Mouse (Mus musculus) heart, adult 10 weeks (tissue): ENCODE results near the gene Ccdc85c. TPM values are rescaled to one million over a fixed set of nuclear protein-coding genes. Genes with fewer than 3 reads are reported as not detected.

ENCODE experiments used
- polyA plus RNA-seq: library from polyadenylated mRNA; stranded (reverse); fragments of 350-450 nt; fragmentation: Illumina TruSeq; extraction: RNeasy Lipid Tissue Mini Kit (QIAGEN cat#74804); gene quantifications from one replicate; pipeline ENCODE4 v1.2.3, GENCODE M21; 2014; ENCODE audit warnings: low read depth, low replicate concordance

Gene Ccdc85c
- 21.0 TPM for polyA plus RNA-seq

DNA sequence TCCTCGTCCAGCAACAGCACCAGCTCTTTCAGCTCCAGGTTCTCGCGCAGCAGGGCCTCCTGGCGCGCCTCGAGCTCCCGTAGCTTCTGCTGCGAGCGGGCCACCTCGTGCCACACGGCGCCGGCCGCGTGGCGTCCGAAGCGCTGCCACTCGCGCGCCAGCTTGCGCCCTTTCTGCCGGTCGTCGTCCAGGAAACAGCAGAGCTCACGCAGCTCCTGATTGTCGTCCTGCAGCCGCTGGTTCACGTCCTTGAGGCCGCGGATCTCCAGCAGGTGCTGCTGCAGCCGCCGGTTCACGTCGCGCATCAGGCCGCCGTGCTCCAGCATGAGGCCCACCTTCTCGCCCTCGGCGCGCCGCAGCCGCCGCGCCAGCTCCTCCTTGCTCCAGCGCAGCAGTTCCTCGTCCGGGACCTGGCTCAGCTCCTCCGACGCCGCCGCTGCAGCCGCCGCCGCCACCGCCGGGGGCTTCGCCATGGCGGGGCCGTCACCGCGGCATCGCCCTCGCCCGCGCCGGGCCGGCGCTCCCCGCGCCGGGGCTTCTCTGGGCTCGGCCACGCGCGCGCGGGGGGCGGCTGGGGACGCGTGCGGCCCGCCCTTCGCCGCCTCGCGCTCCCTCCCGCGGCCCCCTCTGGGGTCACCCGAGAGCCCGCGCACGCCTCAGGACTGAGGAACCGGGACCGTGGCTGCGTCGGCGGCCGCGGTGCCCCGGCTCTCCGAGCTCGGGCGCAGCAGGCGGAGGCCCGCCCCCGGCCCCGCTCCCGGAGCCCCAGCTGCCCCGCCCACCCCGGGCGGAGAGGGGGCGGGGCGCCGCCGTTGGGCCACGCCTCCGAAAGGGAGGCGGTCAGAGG lies at the start of gene Ccdc85c:
TSS of gene Ccdc85c (minus strand) at position 765 of the 847 bp plus-strand sequence.

DNA sequence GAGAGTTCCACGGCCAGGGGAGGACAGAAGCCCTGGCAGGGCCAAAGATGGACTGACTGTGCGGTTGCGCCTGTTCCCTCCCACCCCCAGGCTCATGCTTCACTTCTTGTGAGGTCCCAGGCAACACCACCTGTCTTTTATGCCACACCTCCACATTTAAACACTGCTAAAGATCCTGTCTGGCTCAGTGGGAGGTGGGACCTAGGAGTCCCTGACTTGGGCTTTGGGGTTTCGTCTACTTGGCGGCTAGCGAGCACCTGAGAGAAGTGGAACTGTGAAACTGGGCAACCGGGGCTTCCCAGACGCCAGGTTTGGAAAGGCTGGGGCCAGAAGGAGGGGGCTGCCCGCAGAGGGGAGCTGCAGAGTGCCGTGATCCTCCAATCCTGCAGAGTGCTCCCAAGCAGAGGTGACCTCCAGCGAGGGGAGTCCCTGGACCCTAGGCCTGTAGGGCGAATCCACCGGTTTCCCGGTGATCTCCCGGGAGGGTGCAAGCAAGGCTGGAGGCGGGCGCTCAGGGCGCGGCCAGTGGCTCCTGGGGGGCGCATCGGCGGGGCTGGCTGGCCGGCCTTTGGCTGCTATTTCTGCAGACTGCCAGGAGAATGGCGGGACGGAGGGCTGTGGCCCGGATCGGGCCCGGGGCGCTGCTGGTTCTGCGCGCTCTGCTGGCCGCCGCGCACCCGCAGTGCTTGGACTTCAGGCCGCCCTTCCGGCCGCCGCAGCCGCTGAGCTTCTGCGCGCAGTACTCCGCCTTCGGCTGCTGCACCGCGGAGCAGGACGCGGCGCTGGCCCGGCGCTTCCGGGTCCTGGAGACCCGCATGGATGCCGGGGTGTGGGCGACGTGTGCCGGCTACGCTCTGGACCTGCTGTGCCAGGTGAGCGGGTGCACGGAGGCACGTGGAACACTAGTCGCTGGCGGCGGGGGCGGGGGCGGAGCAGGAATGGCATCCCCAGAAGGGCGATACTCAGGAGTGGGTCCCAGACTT lies 30.9 kb upstream of the Ccdc85c start, which contains the start of gene Hhipl1:
TSS of gene Hhipl1 (plus strand) at position 459 of the 983 bp plus-strand sequence.

DNA sequence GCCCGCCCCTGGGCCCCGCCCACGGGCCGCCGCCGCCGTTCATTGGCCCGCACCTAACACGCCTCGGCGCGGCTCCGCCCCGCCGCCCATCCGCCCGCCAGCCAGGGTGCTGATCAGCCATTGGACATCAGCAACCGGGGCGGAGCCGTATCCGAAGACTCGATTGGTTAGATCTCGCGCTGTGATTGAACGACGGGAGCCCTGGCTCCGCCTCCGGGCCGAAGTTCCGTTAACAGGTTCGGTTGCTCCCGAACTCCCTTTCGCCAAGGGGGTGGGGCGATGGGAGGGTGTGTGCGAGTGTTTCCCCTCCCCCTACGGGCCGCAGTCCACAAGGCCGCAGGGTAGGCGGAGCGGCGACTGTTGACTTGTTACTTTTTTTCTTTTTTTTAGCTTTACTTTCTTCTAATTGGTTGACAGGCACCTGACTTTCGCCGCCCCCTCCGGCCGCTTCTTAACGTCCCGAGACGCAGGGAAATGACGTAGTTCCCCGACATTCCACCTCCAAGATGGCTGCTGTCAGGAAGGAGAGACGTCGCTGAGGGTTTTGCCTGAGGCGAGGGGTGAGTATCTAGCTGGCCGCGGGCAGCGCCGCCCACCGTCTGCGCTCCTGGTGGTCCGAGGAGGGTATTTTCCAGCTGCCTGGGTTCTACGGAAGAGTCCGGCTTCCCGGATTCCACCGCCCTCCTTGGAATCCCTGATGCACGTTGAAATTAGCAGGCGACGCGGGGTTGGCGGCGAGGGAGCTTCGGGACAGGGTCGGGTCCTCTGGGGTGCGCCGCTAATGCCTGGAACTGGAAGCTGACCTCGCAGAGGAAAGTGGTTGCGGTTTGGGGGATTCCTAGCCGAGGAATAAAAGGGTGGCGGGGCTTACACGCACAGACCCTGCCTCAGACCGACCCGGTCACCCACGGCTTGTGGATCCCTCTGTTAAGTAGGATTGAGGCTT lies 95.6 kb downstream of the Ccdc85c start, which contains the start of gene Ccnk:
TSS of gene Ccnk (plus strand) at position 259 of the 946 bp plus-strand sequence.

DNA sequence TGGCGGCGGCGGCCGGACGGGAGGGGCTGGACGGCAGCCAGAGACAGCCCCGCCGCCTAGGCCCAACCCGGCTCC lies 96.1 kb downstream of the Ccdc85c start, which contains the start of gene Setd3:
TSS of gene Setd3 (minus strand) at position 69 of the 75 bp plus-strand sequence.

Other genes with a start within 250 kb of the Ccdc85c start
- gene Setd3, start 96.1 kb downstream of the Ccdc85c start, polyA plus RNA-seq, result 102 TPM
- 25.7 TPM for gene Ccnk, start 95.8 kb downstream of the Ccdc85c start, polyA plus RNA-seq
- gene Hhipl1, start 30.8 kb upstream of the Ccdc85c start, polyA plus RNA-seq, result 0.99 TPM
- gene Cyp46a1, start 59.0 kb upstream of the Ccdc85c start, polyA plus RNA-seq, result 0.94 TPM
- gene Eml1, start 95.5 kb upstream of the Ccdc85c start, polyA plus RNA-seq, result 77.8 TPM